Mouse (Mus musculus) urinary bladder, postnatal 4 days (tissue): ENCODE results near the gene Vmn1r118.
"Not testable (repeated sequence)": the region's sequence is repeated elsewhere in the genome, so short reads cannot be mapped to it uniquely, and the experiment has no call there.

ENCODE experiments used
- DNase-seq, 2 experiments: peaks; one replicate each; pipeline ENCODE4 v3.0.0; 2021 to 2022; ENCODE audit warnings: low spot score in 2 of 2

The Vmn1r118 gene

DNA sequence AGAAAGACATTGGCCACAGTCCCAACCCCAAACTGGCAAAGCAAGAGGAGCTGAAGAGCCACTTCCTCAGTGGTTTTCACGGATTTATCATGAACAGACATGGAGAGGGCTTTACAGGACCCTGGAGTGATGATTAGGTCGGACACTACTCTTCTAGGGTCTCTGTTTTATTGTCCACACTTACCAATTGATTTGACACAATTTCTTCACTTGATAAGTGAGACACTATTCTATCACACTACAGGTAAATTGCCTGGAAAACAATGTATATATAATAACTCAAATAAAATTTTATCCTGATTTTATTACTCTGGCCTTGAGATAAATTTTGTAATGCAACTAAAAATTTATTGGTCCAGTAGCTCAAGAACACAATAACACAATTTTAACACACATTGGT lies at the start of gene Vmn1r118:
TSS of gene Vmn1r118 (minus strand) at position 101 of the 400 bp plus-strand sequence.
- DNase-seq = not testable (repeated sequence)

DNA sequence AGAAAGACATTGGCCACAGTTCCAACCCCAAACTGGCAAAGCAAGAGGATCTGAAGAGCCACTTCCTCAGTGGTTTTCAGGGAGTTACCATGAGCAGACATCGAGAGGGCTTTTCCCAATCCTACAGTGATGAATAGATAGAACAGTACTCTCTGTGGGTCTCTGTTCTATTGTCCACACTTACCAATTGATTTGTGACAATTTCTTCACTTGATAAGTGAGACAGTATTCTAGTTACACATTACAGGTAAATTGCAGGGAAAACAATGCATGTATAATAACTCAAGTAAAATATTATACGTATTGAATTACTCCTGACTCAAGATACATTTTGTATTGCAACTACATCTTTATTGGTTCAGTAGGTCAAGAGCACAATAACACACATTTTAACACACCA lies 28.1 kb downstream of the Vmn1r118 start, which contains the start of gene Vmn1r117:
TSS of gene Vmn1r117 (minus strand) at position 101 of the 400 bp plus-strand sequence.
- DNase-seq = not testable (repeated sequence)

DNA sequence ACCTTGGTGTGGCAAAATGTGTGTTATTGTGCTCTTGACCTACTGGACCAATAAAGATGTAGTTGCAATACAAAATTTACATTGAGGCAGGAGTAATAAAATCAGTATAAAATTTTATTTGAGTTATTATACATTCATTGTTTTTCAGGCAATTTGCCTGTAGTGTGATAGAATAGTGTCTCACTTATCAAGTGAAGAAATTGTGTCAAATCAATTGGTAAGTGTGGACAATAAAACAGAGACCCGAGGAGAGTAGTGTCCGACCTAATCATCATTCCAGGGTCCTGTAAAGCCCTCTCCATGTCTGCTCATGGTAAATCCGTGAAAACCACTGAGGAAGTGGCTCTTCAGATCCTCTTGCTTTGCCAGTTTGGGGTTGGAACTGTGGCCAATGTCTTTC lies 40.2 kb downstream of the Vmn1r118 start, which contains the start of gene Vmn1r116:
TSS of gene Vmn1r116 (plus strand) at position 301 of the 400 bp plus-strand sequence.
- not testable (repeated sequence) for DNase-seq
